Mouse (Mus musculus): Measurements from ENCODE around the gene Tnks1bp1. TPM values are rescaled to one million over a fixed set of nuclear protein-coding genes. Genes with fewer than 3 reads are reported as not detected.
A peak's percentile ranks its signal among the peaks of the same experiment; 100 is the strongest.

Tnks1bp1 gene
- total RNA-seq, 2 experiments from 2014 or later = 159 to 174 TPM

GRCm38 (mm10) chr2:85038336-85038735 is 9.5 kb upstream of the Tnks1bp1 start:
- DNase-seq = no peak

- DNase-seq = no peak
These were observed 4.2 kb upstream of the Tnks1bp1 start for GRCm38 (mm10) chr2:85043623-85044022.

GRCm38 (mm10) chr2:85046222-85046621 is 1.6 kb upstream of the Tnks1bp1 start:
- no peak for DNase-seq

- no peak for DNase-seq
These were observed 741 bp upstream of the Tnks1bp1 start for GRCm38 (mm10) chr2:85047081-85047480.

GRCm38 (mm10) chr2:85048168-85048751 is 438 bp downstream of the Tnks1bp1 start:
- DNase-seq = peak; percentile 66 to 70

- no peak for DNase-seq
These were observed 1.5 kb downstream of the Tnks1bp1 start for GRCm38 (mm10) chr2:85049277-85049676.

GRCm38 (mm10) chr2:85050001-85050634 is 2.3 kb downstream of the Tnks1bp1 start:
- peak in 1 of 2 experiments; percentile 63 for DNase-seq

GRCm38 (mm10) chr2:85050746-85051145 is 2.9 kb downstream of the Tnks1bp1 start:
- DNase-seq = no peak

- no peak for DNase-seq
These were observed 5.5 kb downstream of the Tnks1bp1 start for GRCm38 (mm10) chr2:85053192-85053816.

GRCm38 (mm10) chr2:85056711-85057110 is 8.9 kb downstream of the Tnks1bp1 start:
- no peak for DNase-seq

- DNase-seq = no peak
These were observed 11.9 kb downstream of the Tnks1bp1 start for GRCm38 (mm10) chr2:85059677-85060076.

- no peak for DNase-seq
These were observed 12.8 kb downstream of the Tnks1bp1 start for GRCm38 (mm10) chr2:85060591-85061060.

- DNase-seq = no peak
These were observed 13.3 kb downstream of the Tnks1bp1 start for GRCm38 (mm10) chr2:85061107-85061541.

GRCm38 (mm10) chr2:85065141-85065875 is 17.5 kb downstream of the Tnks1bp1 start:
- DNase-seq = peak; percentile 63 to 68

- no peak for DNase-seq
These were observed 19.1 kb downstream of the Tnks1bp1 start for GRCm38 (mm10) chr2:85066937-85067336.

- no peak for DNase-seq
These were observed 20.2 kb downstream of the Tnks1bp1 start for GRCm38 (mm10) chr2:85067903-85068625.

GRCm38 (mm10) chr2:85068626-85069025 is 20.8 kb downstream of the Tnks1bp1 start:
- no peak for DNase-seq

- no peak for DNase-seq
These were observed 22.3 kb downstream of the Tnks1bp1 start for GRCm38 (mm10) chr2:85070086-85070485.

GRCm38 (mm10) chr2:85071921-85072320 is 24.1 kb downstream of the Tnks1bp1 start:
- DNase-seq = no peak

GRCm38 (mm10) chr2:85073751-85074150 is 25.9 kb downstream of the Tnks1bp1 start:
- DNase-seq = no peak

- DNase-seq = no peak
These were observed 41.2 kb downstream of the Tnks1bp1 start for GRCm38 (mm10) chr2:85088716-85089646.

All from layer of hippocampus, postnatal 36 days (tissue).